17 mouse cellular contexts compared by ENCODE assay signal in the genomic region with DNA sequence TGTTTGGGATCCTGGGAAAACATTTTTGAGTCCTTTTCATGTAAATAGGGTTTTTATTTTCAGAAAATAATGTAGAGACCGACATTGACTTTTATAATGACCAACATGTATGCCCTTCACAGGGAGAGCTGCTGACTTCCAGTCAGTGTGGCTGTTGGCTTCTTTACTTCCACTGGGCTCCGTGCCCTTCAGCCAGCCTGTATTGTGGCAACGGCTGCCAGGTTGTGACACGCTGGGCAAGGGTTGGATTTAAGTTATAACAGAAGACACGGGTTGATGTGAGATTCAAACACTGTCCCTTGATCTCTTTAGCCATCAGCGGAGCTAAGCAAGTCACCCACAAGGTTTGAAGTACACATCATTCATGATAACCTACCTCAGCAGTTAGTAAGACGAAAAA. TPM values are rescaled to one million over a fixed set of nuclear protein-coding genes. Genes with fewer than 3 reads are reported as not detected.
DNase-seq lines count a peak whose midpoint lies in the region; ATAC-seq lines count a peak whose summit lies in the region.
"Had no signal": no experiment of that assay in that cellular context is flagged by ENCODE, and none has a peak within 500 bp of the region (broad histone marks: within the 10 kb centered on the region; RNA-seq: fewer than 3 reads in every experiment).

No protein-coding gene starts in this region.

- DNase-seq in adrenal gland, postnatal 14 days = peak; percentile 34
- DNase-seq in adrenal gland, postnatal 4 days (ENCODE audit: low spot score in 2 of 2) = no peak
- peak; percentile 30 for DNase-seq in cerebellum, postnatal 14 days
- no peak for DNase-seq in cerebellum, adult 8-10 months
- peak; percentile 15 for DNase-seq in gastrocnemius, postnatal 10 days
- no peak for DNase-seq in gastrocnemius, postnatal 25 days
- DNase-seq in adipocyte (ENCODE audit: low spot score) = peak; percentile 36
- DNase-seq: adrenal gland, adult 2 months; adrenal gland, postnatal 36 days; cerebellum, adult 11 months; cerebellum, adult 18-20 months; cerebellum, adult 9-11 months; cerebellum, postnatal 36 days; embryo, embryonic 11 days had no signal

- ATAC-seq in activated CD4-positive, CD25-positive, alpha-beta regulatory T cell, adult 4 months = no peak
- ATAC-seq: forebrain, embryonic 14.5 days; forebrain, embryonic 16.5 days had no signal

RNA-seq across cellular contexts. Expression of a gene that starts 15.1 kb away (rescaled TPM):
- 57.5 and 66.8 TPM in 2 replicates for total RNA-seq in adrenal gland, postnatal 14 days (2021)
- total RNA-seq in adrenal gland, postnatal 4 days (2021) = 10 to 100 TPM; 92.2 to 97.5 TPM
- 10 to 100 TPM; 42.5 to 52.7 TPM for total RNA-seq in gastrocnemius, postnatal 10 days (2021)
- 10 to 100 TPM; 28.6 to 30.3 TPM for total RNA-seq in gastrocnemius, postnatal 25 days (2021)
- polyA plus RNA-seq in activated CD4-positive, CD25-positive, alpha-beta regulatory T cell, adult 4 months (2017; shearing (Covaris generic)) = 10 to 100 TPM; 68.8 to 78.4 TPM

RNA-seq across cellular contexts. Expression of a gene that starts 43.5 kb away (rescaled TPM):
- 9.6 and 10.9 TPM in 2 replicates for total RNA-seq in adrenal gland, postnatal 14 days (2021)
- total RNA-seq in adrenal gland, postnatal 4 days (2021) = 10 to 100 TPM; 16.3 to 16.5 TPM
- 1 to 10 TPM; 5.5 to 7.5 TPM for total RNA-seq in gastrocnemius, postnatal 10 days (2021)
- 1 to 10 TPM; 3.6 to 5.5 TPM for total RNA-seq in gastrocnemius, postnatal 25 days (2021)
- 10 to 100 TPM; 10.2 to 12.4 TPM for polyA plus RNA-seq in activated CD4-positive, CD25-positive, alpha-beta regulatory T cell, adult 4 months (2017; shearing (Covaris generic))

Comparison
In these comparisons a context has a peak if more than half of its experiments do, and no peak if none do; other contexts are left out.
1. DNase-seq: peak in adrenal gland, postnatal 14 days (single experiment), cerebellum, postnatal 14 days (2 of 2), gastrocnemius, postnatal 10 days (single experiment) and adipocyte (single experiment); none in adrenal gland, postnatal 4 days (0 of 2), cerebellum, adult 8-10 months (single experiment) and gastrocnemius, postnatal 25 days (single experiment).